Mouse (Mus musculus): ENCODE data around the gene Safb2.

Gene Safb2

DNA sequence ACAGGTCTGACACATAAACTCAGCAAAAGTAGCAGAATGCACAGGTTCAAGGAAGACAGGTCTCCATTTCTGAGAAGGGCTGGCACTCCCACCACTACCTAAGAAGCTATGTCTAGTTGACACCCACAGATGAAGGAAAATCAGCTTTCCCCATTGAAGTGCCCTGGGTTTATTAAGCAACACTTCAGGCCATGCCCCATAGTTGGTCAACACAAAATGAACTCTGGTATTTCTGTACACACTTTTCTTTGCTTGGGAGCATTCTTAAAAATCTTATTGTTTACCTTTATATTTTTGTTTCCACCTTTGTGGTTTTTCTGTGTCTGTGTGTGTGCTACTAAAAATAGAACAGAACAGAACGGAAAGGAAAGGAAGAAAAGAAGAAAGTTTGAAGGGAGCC lies 24.3 kb downstream of the Safb2 start:
- DNase-seq (ENCODE audit: low spot score), result no peak

DNA sequence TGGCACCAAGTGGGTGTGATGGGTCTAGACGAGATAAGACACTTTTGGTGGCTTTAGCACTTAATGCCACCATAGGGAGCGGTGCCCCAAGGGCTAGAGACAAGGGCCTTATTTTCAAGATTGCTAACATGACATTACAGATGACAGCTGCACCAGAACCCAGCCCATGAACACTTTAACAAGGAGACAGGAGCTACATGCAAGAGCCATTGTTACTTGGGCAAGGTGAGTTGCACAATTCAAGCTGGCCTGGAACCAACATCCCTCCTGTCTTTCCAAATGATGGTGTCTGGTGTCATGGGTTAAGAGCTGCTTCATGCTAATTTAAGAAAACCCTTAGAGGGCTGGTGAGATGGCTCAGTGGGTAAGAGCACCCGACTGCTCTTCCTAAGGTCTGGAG lies 25.0 kb downstream of the Safb2 start:
- no peak for DNase-seq (ENCODE audit: low spot score)

DNA sequence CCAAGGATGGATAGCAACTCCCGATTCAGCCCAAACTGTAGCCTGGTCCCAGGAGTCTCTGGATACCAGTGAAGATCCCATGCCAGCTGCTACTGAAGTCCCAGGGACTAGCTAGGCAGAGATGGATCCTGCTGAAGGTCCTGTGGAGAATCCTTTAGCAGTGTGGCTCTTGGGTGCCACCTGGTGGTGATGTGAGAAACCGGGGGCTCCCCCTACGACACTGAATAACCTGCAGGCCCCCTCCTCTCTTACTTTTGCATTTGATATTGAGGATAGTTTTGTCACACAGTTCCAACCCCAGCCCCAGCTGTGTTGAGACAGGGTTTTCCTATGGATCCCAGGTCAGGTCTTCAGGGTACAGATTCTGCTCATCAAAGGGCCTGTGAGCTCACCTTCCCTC lies 25.9 kb downstream of the Safb2 start:
- peak; percentile 91 for DNase-seq (ENCODE audit: low spot score)

DNA sequence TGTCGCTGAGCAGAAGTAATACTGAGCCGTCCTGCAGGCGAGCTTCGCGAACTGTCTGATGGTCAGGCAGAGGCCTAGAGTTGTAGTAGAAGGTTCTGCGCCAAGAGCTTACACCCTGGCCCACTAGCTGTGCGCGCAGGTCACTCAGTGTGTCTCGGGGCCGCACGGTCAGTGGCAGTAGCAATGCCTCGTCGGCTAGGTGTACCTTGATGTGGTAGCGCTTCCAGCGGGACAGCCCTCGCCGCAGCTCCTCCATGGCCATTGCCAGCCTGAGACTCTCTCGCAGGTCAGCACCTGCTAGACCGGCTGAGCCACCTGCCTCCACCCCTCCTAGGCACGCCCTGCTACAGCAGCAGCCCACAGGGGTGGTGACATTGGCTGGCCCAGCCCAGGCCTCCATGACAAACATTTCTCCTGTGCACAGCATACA lies 30.2 kb downstream of the Safb2 start, which contains the start of gene Gm20219:
Gm20219 (minus strand) TSS at position 266 of the 430 bp plus-strand sequence.
- DNase-seq (ENCODE audit: low spot score), result no peak

DNA sequence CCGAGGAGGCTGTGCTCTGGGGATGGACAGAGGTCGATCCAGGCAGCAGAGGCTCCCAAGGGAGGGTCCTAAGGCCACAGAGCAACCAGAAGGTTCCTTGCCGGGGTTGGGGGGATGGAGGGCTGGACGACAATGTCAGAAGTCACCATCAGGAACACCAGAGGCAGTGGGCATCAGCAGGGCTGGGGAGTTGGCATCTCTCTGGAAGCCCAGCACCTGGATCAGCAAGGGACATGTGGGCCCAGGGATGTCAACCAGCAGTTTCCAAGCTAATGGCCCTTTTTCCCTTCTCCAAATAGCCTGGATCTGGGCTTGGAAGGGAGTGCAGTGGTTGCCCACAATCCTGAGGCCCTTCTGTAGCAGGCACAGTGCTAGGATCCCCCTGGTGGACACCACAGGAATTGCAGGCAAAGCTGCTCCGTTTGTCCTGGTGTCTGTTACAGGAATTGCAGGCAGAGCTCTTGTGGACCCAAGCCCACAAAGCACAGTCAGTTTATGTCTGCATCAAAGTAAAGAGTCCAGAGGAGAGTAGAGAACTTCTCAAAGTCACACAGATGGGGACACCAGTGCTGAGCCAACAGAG lies 31.5 kb downstream of the Safb2 start:
- peak; percentile 81 for DNase-seq (ENCODE audit: low spot score)

DNA sequence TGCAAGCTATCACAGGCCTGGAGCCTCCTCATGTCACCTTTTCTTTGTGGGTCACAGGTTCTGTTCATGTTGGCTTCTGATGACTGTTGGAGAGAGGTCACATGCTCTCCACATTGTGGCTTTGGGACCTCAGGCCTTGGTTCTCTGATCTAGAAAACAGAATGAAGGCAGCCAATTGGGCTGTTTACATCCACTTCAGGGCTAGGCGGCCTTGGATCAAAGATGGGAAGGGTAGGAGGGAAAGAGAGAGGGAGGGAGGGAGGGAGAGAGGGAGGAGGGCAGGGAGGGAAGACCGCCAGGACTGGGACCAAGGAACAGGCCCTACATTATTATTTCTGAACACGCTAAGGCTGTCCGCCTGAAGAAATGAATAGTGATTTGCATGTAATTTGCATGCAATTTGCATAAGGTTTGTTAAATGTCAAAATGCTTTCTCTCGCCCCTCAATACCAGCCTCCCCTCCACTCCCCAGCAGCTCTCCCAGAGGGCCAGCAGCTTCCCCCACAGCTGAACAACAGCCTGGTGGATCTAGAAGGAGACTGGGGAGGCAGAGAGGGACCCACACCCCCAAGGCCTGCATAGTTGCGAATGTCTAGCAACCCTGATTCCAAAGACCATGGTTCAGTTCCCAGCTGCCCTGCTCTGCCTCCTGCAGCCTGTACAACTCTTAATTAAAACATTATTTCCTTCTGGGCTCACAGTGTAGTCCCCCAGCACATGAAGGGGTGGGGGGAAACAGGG lies 32.4 kb downstream of the Safb2 start:
- DNase-seq (ENCODE audit: low spot score), result no peak

DNA sequence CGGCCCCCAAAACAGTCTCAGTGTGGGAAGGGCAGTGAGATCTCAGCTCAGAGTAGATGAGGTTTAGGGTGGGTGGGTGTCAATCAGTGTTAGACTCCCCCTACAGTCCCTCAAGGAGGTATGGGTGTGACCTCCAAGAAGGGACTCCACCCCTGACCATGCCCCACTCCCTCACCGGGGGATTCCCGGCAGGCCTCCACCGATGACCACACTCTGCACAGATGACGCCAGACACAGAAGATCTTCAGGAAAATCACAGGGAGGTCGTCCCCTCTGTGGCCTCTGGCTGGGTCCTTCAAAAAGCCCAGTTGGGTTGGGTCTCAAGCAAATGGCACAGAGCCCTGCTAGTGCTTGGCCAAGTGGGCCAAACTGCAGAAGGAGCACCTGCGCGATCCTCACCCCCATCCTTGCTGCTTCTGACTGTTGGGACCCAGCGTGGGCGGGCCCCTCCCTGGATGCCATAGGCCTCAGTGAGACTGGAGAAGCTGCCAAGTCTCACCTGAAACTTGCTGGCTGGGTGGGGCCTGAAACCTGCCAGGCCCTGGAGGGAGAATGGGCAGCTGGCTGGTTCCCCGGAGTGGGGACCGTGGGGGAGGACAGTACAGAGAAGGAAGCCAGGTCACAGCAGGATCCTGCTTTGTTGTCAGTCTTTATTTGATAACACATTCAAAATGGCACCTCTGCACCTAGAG lies 33.5 kb downstream of the Safb2 start:
- no peak for DNase-seq (ENCODE audit: low spot score)

DNA sequence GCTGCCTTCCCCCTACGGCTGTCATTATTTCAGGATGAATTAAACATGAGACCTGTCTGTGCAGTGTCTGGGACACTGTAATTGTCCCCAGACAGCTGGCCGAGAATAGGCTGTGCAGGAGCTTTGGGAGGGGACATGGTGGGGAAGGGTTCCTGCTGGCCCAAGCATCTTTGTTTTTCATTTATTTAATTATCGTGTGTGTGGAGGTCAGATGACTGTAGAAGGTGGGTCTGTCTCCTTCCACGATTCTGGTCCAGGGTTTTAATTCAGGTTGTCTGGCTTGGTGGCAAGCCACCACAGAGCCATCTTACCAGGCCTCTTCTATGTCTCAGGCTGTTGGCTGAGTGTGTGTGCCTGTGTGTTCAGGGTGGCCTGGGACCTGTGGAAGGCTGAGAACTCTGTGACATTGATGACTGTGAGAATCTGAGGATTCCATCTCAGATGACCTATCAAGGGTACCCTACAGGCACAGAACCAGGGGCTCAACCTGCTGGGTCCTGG lies 35.7 kb downstream of the Safb2 start:
- no peak for DNase-seq (ENCODE audit: low spot score)

DNA sequence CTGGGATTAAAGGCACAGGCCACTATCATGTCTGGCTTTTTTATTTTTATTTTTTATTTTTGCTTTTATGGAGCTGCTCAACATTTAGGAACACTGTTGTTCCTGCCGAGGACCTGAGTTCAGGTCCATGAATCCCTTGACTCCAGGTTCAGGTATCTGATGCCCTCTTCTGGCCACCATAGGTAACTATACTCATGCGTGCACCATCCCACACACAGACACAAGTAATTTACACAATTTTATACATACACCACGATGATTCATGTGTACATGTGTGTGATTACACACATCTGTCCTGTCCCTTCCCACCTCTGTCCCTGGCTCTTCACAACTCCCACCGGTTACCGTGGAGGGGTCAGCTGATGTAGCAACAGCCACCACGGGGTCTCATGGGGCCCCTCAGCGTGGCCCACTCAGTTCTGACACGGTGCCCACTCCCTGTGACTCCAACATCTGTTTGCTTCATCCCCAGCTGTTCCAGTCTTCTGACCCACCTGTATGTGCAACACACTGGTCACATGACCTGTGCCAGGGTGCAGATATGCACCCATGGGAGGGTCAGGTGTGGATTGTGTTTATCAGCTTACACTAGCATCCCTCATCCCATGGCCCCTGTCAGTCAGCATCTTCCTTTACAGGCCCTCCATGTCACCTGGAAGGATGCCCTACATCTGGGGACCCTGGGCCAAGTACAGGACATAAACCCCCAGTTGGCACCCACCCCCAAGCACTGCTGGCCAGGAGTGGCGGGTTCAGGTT lies 36.4 kb downstream of the Safb2 start:
- no peak for DNase-seq (ENCODE audit: low spot score)

DNA sequence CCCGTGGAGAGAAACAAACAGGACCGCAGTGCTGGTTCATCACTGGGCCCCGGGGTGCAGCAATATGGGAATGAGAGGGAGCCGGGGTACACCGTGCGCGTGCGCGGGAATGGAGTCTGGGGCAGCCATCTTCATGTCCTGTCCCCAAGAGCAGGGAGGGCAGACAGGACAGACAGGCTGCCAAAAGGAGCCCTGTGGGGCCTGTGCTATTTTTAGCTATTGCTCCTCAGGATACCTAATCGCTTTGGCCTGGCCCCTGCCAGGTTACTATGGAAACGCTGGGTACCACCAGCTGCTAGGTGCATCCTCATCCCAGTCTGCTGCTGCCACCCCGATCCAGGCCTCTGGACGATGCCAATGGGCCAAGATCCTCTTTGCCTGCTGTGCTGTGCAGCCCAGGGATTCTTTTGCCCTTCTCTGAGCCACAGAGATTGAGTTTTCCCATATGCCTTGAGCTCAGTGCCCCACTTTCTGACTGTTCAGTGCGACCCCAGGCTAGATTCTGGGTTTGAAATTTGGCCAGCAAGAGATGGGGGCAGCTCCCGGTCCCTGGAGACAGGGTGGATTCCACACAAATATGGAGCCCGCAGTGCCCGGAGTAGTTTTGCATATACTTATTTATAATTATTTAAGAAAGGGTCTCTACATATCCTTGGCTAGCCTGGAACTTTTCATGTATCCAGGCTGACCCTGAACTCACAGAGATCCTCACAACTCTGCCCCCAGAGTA lies 37.1 kb downstream of the Safb2 start:
- DNase-seq (ENCODE audit: low spot score), result peak; percentile 50

DNA sequence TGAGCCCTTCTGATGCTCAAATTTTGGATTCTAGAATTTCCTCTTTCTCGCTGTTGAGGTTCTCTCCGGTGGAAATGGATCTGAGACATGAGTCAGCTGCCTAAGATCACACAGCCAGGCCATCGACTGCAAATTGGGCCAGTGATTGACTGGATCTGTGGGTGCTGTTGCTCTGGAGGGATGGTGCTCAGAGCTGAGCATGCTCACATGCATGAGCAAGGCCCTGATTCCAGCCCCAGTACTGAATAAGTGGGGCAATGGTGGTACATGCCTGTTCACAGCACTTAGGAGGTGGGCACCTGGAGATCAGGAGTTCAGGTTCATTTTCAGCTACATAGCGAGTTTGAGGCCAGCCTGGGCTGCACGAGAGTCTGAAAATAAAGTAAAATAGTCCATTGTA lies 37.8 kb downstream of the Safb2 start:
- no peak for DNase-seq (ENCODE audit: low spot score)

DNA sequence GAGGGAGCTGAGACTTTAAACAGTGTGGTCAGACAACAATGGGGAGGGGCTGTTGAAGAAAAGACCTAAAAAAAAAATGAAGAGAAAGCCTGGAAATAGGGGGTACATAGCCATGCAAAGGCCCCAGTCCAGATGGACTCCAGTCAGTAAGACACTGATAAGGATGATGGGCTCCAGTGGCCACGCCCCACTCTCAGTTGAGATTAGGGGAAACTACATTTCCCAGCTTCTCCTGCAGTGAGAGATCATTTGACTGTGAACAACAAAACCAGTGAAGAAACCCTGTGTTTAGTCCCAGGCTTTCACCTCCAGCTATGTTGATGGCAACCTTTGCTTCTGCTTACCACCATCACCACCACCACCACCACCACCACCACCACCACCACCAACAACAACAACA lies 38.4 kb downstream of the Safb2 start:
- DNase-seq (ENCODE audit: low spot score), result no peak

DNA sequence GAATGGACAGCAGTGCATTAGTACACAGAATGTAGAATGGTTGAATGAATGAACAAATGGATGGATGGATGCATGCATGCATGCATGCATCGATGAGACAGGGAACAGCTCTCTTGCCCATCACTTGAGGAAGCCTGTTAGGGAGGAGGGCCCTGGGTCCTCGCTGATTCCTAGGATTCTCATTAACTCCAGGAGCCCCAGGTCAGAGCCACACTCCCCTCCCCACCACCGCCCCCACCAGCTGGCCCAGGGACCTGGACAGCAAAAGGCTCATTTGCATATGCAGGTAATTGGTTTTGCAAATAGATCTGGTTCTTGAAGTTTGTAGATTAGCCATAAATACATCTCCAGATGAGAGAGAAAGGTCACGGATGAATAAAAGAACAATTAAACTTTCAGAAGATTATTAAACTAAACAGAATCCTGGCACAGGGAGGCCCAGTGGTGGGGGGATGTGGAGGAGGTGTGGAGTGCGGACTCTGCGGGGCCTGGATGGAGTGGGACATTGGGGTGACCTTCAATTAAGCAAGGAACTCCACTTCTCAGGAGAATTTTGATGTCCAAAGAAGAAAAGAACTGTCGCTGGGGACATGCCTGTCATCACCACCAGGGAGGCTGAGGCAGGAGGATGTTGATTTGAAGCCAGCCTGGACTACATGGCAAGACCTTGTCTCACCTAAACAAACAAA lies 39.5 kb downstream of the Safb2 start:
- DNase-seq (ENCODE audit: low spot score), result no peak

DNA sequence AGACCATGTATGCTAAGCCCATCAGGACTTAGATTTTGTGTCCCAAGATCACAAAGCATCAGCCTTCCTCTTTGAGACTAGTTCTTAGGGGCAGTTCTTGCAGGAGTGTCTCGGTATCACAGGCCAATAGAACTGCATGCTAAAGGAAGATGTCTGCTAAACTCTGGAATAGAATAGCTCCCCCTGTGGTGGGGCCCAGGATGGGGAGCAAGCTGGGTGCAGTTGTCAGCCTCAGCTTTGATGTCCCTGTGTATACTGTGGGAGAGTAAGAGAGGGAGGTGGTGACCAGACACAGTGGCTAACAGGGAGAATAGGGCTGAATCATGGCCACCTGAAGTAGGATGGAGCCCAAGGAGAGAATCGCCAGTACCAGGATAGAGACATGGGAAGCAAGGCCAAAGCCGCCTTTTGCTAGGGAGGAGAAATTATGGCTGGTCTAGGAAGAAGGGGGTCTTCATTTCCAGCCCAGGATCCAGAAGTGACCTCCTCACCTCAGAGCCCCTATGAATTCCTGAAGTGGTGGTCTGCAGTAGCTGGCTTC lies 40.6 kb downstream of the Safb2 start:
- no peak for DNase-seq (ENCODE audit: low spot score)

DNA sequence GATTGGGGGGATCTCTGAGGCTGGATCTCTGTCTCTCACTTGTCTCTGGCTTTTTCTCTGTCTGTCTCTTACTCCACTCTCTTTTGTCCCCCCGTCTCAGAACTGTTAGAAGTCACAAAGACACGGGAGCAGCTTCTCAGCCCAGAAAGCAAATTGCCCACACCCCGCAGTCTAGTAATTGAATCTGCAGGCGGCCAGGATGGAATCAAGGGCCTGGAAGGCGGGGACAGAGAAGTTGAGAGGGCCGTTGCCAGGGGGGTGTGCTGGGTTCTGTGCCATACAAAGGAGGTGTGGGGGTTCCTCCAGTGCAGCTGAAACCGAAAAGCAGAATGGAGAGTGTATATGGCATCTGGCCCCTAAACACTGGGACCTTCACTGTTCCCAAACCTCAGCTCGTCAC lies 41.6 kb downstream of the Safb2 start:
- DNase-seq (ENCODE audit: low spot score), result no peak

DNA sequence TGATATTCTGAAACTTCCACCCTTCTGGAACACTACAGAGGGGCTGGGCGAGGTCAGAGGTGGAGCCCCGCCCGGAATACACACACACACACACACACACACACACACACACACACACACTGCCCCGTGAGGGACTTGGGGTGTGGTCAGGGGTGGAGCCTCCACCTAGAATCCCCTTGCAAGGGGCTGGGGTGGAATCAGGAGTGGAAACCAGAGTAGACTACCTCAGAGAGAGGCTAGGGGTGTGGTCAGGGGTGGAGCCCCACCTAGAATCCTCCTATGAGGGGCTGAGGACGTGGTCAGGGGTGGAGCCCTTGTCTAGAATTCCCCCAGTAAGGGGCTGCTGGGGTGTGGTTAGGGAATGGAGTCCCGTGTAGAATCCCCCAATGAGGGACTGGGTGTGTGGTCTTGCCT lies 43.8 kb downstream of the Safb2 start:
- DNase-seq (ENCODE audit: low spot score), result no peak

DNA sequence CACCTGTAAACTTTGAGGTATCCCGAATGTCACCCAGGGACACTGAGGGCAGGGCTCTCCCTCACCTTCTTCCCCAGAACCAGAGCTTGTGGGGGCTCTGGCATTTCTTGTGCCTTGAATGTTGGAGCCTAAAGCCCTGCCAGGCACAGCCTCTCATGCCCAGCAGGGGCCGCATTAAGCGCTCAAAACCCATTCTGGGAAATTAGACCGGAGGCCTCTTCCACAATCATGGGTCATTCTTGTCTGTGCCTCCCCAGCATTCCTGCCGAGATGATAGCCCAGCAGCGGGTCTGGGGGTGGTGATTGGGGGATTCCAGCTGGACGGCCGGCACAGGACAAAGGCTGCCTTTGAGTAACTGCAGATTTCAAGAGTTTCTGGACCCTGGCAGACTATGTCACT lies 46.5 kb downstream of the Safb2 start:
- DNase-seq (ENCODE audit: low spot score), result peak; percentile 78

DNA sequence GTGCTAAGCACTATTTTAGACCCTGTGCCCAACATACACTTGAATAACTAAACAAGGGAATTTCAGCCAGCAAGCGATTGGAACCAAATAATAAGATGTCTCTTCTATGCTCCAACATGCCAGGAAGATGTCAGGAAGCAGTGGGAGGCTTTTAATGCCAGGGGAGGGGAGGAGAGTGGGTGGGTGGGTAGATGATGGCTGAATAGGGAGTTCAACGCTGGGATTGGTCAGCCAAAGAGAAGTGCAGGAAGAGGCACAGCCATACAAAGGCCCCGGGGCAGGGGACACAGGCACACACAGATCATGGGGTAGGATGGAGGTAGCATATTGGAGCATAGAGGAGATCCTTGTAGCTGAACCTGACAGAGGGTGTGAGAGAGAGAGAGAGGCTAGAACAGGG lies 47.5 kb downstream of the Safb2 start:
- DNase-seq (ENCODE audit: low spot score), result no peak

DNA sequence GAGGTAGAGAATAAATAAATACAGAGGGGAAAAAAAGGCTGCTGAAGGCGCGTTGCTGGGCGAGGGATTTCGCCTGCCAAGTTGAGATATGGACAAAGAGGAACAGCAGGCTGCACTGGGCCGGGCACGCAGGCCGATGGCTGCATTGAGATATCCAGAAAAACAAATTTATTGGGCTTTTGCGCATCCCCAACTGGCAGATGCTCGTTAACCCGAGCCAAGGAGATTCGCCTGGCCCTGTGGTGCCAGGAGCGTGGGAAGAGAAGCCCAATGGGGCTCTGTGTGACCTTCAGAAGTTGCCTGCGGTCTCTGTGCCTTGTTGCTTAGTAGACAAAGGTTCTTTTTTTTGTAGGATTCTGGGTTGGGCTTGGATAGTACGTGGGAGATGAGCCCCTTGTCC lies 48.2 kb downstream of the Safb2 start:
- DNase-seq (ENCODE audit: low spot score), result no peak

DNA sequence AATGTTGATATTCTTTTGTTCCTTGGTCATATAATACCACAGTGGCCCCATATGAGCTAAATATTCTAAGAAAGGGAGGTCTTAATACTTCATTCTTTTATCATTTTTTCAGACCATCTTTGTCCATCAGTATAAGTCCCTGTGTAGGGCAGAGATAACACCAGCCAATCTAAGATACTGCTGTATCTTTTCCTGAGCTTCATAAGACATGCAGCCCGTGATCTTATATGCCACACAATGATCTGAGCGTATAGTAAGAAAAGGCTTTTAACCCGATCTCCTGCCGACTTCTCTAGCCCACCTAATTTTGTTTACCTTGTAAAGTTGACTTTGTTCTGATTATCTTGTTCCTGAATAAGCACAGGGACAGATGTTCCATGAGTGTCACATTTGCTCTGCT lies 59.4 kb downstream of the Safb2 start:
- DNase-seq (ENCODE audit: low spot score), result no peak

DNA sequence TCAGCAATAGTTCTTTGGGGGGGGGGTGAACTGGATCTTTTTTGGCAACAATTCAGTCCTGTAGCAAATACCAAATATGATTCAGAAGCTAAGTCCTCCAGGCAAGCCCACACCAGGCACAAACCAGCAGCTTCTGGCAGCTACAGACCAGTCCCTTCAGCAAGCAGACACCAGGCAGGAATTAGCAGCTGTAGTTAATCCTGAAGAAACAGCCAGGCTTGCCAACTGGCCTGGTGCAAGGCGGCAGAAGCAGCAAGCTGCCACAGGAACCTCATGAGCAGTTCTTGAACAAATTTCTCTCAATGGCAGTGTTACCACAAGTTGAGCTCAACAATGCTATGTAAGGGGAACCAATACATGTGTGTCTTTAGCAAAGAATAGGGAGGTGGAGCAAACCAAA lies 61.6 kb downstream of the Safb2 start:
- no peak for DNase-seq (ENCODE audit: low spot score)

All from retina, embryonic 14.5 days (tissue).